Mouse (Mus musculus) heart, adult 2 months (tissue): ENCODE results near the gene Zfp62. TPM values are rescaled to one million over a fixed set of nuclear protein-coding genes. Genes with fewer than 3 reads are reported as not detected.
"Not testable (repeated sequence)": the region's sequence is repeated elsewhere in the genome, so short reads cannot be mapped to it uniquely, and the experiment has no call there.

Source experiments
- DNase-seq, 2 experiments: peaks; one replicate each; pipeline ENCODE4 v3.0.0; 2021
- H3K27ac ChIP-seq: fragments of 200-600 bp; 2 replicates; pipeline ENCODE4 v1.8.1; 2022
- H3K27me3 ChIP-seq: fragments of 200-500 bp; 2 replicates; pipeline ENCODE4 v1.6.1; 2012; ENCODE audit warnings: mild to moderate bottlenecking, low read length, inconsistent platforms, mixed read lengths; ENCODE audit not compliant: control insufficient read depth, insufficient read depth
- H3K36me3 ChIP-seq: fragments of 200-500 bp; 2 replicates; pipeline ENCODE4 v1.6.1; 2012; ENCODE audit warnings: low read length, inconsistent platforms; ENCODE audit not compliant: control insufficient read depth, insufficient read depth
- H3K4me1 ChIP-seq: fragments of 200-500 bp; 2 replicates; pipeline ENCODE4 v1.6.1; 2011; ENCODE audit warnings: low read length; ENCODE audit not compliant: control insufficient read depth, insufficient read depth
- H3K4me3 ChIP-seq: fragments of 200-600 bp; 2 replicates; pipeline ENCODE4 v1.8.1; 2022
- H3K79me2 ChIP-seq: fragments of 200-500 bp; replicated peaks from 2 replicates; pipeline ENCODE4 v1.6.1; 2012; ENCODE audit warnings: mild to moderate bottlenecking, inconsistent platforms, low read length, moderate library complexity, mixed read lengths; ENCODE audit not compliant: control insufficient read depth, insufficient read depth
- H3K9ac ChIP-seq: fragments of 200-500 bp; 2 replicates; pipeline ENCODE4 v1.6.1; 2012; ENCODE audit warnings: low read depth, mild to moderate bottlenecking, control low read depth, inconsistent platforms, low read length, mixed read lengths
- CTCF ChIP-seq: fragments of 200-600 bp; IDR thresholded peaks from 2 replicates; pipeline ENCODE4 v1.8.1; 2022; ENCODE audit warnings: antibody characterized with exemption, mild to moderate bottlenecking, moderate library complexity
- EP300 ChIP-seq: fragments of 200-500 bp; IDR thresholded peaks from 2 replicates; pipeline ENCODE4 v1.6.1; 2011; ENCODE audit warnings: low read depth, low read length, control low read depth; ENCODE audit not compliant: insufficient read depth
- POLR2A ChIP-seq: fragments of 200-500 bp; IDR thresholded peaks from 2 replicates; pipeline ENCODE4 v1.6.1; 2011; ENCODE audit warnings: mild to moderate bottlenecking, low read depth, low read length, control low read depth; ENCODE audit not compliant: insufficient read depth
- WGBS: fragments of 180-500 bp; shearing (Covaris S2); methylation state at CpG from one replicate; pipeline ENCODE4 v1.1.7; 2018; 5-methylcytosine and 5-hydroxymethylcytosine counted together
- intact Hi-C: fragments of 180-260 bp; cut with DNase I; formaldehyde crosslinking; loops from one replicate; pipeline ENCODE4 v1.15.1; 2025
- polyA plus RNA-seq: library from polyadenylated mRNA; depleted of rRNA; stranded (reverse); fragments of >200 nt; gene quantifications from 2 replicates; pipeline ENCODE4 v1.2.3, GENCODE M21; 2012
- total RNA-seq, 2 experiments: library from RNA; stranded (reverse); gene quantifications; 2 replicates each; pipeline ENCODE4 v1.2.3; 2021

Zfp62 gene
- total and polyA plus RNA-seq, 3 experiments, result 2.9 to 28.9 (median 23.9) TPM

DNA sequence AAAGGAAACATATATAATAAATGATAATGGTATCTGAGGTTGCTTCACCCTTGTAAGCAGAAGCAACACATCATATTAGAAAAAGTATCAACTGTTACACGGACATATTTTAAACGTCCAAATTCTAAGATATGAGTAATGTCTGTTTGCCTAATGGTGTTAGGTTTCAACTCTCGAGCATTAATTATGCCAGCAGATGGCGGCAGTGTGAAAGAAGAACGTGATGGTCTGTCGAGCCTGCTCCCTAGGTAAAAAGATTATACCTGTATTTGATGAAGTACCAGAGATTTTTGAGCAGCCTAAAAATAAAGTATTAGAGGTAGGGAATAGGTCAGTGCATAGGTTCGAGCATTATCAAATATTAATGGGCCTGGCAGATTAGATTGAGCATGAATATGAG is 13.4 kb upstream of the Zfp62 start:
- peak; percentile 87 for TF ChIP-seq CTCF
- TF ChIP-seq POLR2A, result no peak
- no peak for TF ChIP-seq EP300
- Histone ChIP-seq H3K27ac (no peak overlapping the region), H3K36me3 (no peaks in the 10 kb centered on the region), H3K4me3 (no peak overlapping the region), H3K27me3 (no peaks in the 10 kb centered on the region), H3K79me2 (no peaks in the 10 kb centered on the region), H3K9ac (no peak overlapping the region), H3K4me1 (no peaks in the 10 kb centered on the region)
- WGBS, result 1% methylated on average over 7 of the region's 7 CpGs
- intact Hi-C loops, result loop anchor here (1.0 to 5.0 kb wide), 2 partner anchors 82 to 317 kb away; partner anchors contain the start of gene Irgm1
- DNase-seq, result peak; percentile 54 to 64

- no peaks in the 10 kb centered on the region for H3K36me3 ChIP-seq
- intact Hi-C loops, result no loop called here
- no peaks in the 10 kb centered on the region for H3K79me2 ChIP-seq
- no peak overlapping the region for H3K4me3 ChIP-seq
- peaks cover 4% of the 10 kb centered on the region for H3K4me1 ChIP-seq
- no peak overlapping the region for H3K27ac ChIP-seq
- DNase-seq, result no peak
- no peak for TF ChIP-seq POLR2A
- no peak for TF ChIP-seq EP300
- TF ChIP-seq CTCF, result no peak
- 13% methylated on average over 2 of the region's 2 CpGs for WGBS
- no peaks in the 10 kb centered on the region for H3K27me3 ChIP-seq
- no peak overlapping the region for H3K9ac ChIP-seq
Observed at GRCm38 (mm10) chr11:49191083-49191482, 12.0 kb upstream of the Zfp62 start.

- H3K79me2 ChIP-seq, intact Hi-C loops, H3K27me3 ChIP-seq, H3K36me3 ChIP-seq, H3K4me3 ChIP-seq, H3K4me1 ChIP-seq, DNase-seq, H3K9ac ChIP-seq: not testable (repeated sequence)
- WGBS, result 83% methylated on average over 9 of the region's 9 CpGs
- peak overlapping the region; percentile 61; the same call in 1 of the 2 replicates for H3K27ac ChIP-seq
Observed at GRCm38 (mm10) chr11:49194771-49195170, 8.3 kb upstream of the Zfp62 start.

DNA sequence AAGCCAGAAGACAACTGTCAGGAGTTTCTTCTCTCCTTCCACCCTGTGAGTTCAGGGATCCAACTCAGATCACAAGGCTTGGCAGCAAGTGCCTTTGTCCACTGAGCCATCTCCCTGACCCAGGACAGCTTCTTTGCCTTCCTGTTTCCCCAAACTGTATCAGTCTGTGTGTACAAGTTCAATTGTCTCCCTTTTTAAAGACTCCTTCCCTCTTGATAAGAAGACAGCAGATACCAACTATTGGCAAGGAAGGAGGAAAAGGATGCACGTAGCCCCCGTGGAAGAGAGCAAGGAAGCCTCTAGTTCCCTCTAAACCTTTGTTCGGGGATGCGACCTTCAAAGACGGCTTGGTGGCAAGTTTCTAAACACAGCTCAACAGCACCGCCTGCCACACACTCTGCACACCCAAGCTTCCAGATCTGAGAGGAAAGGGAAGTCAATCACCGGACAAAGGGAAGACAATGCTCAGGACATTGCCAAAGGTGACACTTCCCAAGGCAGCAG is 7.2 kb upstream of the Zfp62 start:
- Histone ChIP-seq H3K4me1 (peaks cover 5% of the 10 kb centered on the region), H3K36me3 (no peaks in the 10 kb centered on the region), H3K27ac (peak overlapping the region; percentile 61), H3K4me3 (no peak overlapping the region), H3K27me3 (no peaks in the 10 kb centered on the region), H3K9ac (peak overlapping the region; percentile 37; the same call in 1 of the 2 replicates), H3K79me2 (no peaks in the 10 kb centered on the region)
- DNase-seq, result peak in 1 of 2 experiments; percentile 36
- TF ChIP-seq EP300, result 0 out of 2 replicates have a peak, but pooled peaks have one; percentile 68
- no peak for TF ChIP-seq POLR2A
- peak; percentile 52 for TF ChIP-seq CTCF
- WGBS, result 40% methylated on average over 7 of the region's 7 CpGs
- intact Hi-C loops, result no loop called here

GRCm38 (mm10) chr11:49200666-49201065 is 2.4 kb upstream of the Zfp62 start:
- TF ChIP-seq POLR2A, result no peak
- TF ChIP-seq CTCF, result no peak
- no peak for TF ChIP-seq EP300

GRCm38 (mm10) chr11:49201142-49201541 is 1.9 kb upstream of the Zfp62 start:
- Histone ChIP-seq H3K9ac (no peak overlapping the region), H3K36me3 (peaks cover 9% of the 10 kb centered on the region; the same call in 1 of the 2 replicates), H3K4me1 (peaks cover 6% of the 10 kb centered on the region), H3K27me3 (no peaks in the 10 kb centered on the region), H3K4me3 (no peak overlapping the region), H3K27ac (no peak overlapping the region), H3K79me2 (no peaks in the 10 kb centered on the region; the same call in 1 of the 2 replicates)
- intact Hi-C loops, result loop anchor here (5.0 kb wide), 3 partner anchors 329 to 404 kb away; partner anchors contain the start of genes Irgm1 and Trim41
- TF ChIP-seq POLR2A, result no peak
- no peak for TF ChIP-seq EP300
- TF ChIP-seq CTCF, result no peak
- no peak for DNase-seq

More at GRCm38 (mm10) chr11:49200666-49201065, 2.4 kb upstream of the Zfp62 start:
- DNase-seq, result no peak
- H3K9ac ChIP-seq, result no peak overlapping the region
- H3K27me3 ChIP-seq, result no peaks in the 10 kb centered on the region
- H3K4me1 ChIP-seq, result peaks cover 10% of the 10 kb centered on the region
- intact Hi-C loops, result loop anchor here (5.0 kb wide), 3 partner anchors 328 to 403 kb away; partner anchors contain the start of genes Irgm1 and Trim41
- H3K27ac ChIP-seq, result no peak overlapping the region
- H3K79me2 ChIP-seq, result no peaks in the 10 kb centered on the region; the same call in 1 of the 2 replicates
- peaks cover 9% of the 10 kb centered on the region; the same call in 1 of the 2 replicates for H3K36me3 ChIP-seq
- no peak overlapping the region for H3K4me3 ChIP-seq
